Mouse (Mus musculus) midbrain, embryonic 11.5 days (tissue): Measurements from ENCODE around the gene Cd7. TPM values are rescaled to one million over a fixed set of nuclear protein-coding genes. Genes with fewer than 3 reads are reported as not detected.
"Not testable (repeated sequence)": the region's sequence is repeated elsewhere in the genome, so short reads cannot be mapped to it uniquely, and the experiment has no call there.

Source experiments
- ATAC-seq: fragments of 200-750 bp; cut with Nextera tagmentation; 2 replicates; pipeline ENCODE4 v1.8.0; 2017; ENCODE audit warnings: moderate TSS enrichment, moderate library complexity; ENCODE audit not compliant: low FRiP score
- DNase-seq: peaks from one replicate; pipeline ENCODE4 v3.0.0; 2015; ENCODE audit warnings: low spot score; ENCODE audit errors: missing footprints
- H3K27ac ChIP-seq: fragments of 300-500 bp; sonication (generic); 2 replicates; pipeline ENCODE4 v1.5.1; 2014; ENCODE audit warnings: low read depth, low read length
- H3K27me3 ChIP-seq: fragments of 300-500 bp; sonication (generic); 2 replicates; pipeline ENCODE4 v1.6.1; 2014; ENCODE audit warnings: mild to moderate bottlenecking, low read length, moderate library complexity, mixed read lengths; ENCODE audit not compliant: control insufficient read depth, insufficient read depth
- H3K36me3 ChIP-seq: fragments of 300-500 bp; sonication (generic); 2 replicates; pipeline ENCODE4 v1.6.1; 2014; ENCODE audit warnings: mild to moderate bottlenecking, low read length, moderate library complexity, mixed read lengths; ENCODE audit not compliant: control insufficient read depth, insufficient read depth
- H3K4me1 ChIP-seq: fragments of 300-500 bp; sonication (generic); 2 replicates; pipeline ENCODE4 v1.6.1; 2014; ENCODE audit warnings: low read length; ENCODE audit not compliant: control insufficient read depth, insufficient read depth
- H3K4me2 ChIP-seq: fragments of 300-500 bp; sonication (generic); 2 replicates; pipeline ENCODE4 v1.6.1; 2014; ENCODE audit warnings: mild to moderate bottlenecking, moderate library complexity
- H3K4me3 ChIP-seq: fragments of 300-500 bp; sonication (generic); 2 replicates; pipeline ENCODE4 v1.5.1; 2014; ENCODE audit warnings: low read depth, low read length
- H3K9ac ChIP-seq: fragments of 300-500 bp; sonication (generic); 2 replicates; pipeline ENCODE4 v1.6.1; 2014; ENCODE audit warnings: low read length
- H3K9me3 ChIP-seq: fragments of 300-500 bp; sonication (generic); 2 replicates; pipeline ENCODE4 v1.6.1; 2016; ENCODE audit warnings: low read length; ENCODE audit not compliant: control insufficient read depth
- WGBS: fragments of 180-500 bp; shearing (Covaris S2); extraction: QIAGEN DNeasy Blood & Tissue Kit; methylation state at CpG from one replicate; pipeline ENCODE4 v1.1.7; 2014; 5-methylcytosine and 5-hydroxymethylcytosine counted together
- polyA plus RNA-seq: library from polyadenylated mRNA; unstranded; fragments of >200 nt; fragmentation: Nextera tagmentation; extraction: Ambion mirVana; gene quantifications from 2 replicates; pipeline ENCODE4 v1.2.1, GENCODE M21; 2014

Gene Cd7
- polyA plus RNA-seq, 1 experiment from 2014 or later = not detected

DNA sequence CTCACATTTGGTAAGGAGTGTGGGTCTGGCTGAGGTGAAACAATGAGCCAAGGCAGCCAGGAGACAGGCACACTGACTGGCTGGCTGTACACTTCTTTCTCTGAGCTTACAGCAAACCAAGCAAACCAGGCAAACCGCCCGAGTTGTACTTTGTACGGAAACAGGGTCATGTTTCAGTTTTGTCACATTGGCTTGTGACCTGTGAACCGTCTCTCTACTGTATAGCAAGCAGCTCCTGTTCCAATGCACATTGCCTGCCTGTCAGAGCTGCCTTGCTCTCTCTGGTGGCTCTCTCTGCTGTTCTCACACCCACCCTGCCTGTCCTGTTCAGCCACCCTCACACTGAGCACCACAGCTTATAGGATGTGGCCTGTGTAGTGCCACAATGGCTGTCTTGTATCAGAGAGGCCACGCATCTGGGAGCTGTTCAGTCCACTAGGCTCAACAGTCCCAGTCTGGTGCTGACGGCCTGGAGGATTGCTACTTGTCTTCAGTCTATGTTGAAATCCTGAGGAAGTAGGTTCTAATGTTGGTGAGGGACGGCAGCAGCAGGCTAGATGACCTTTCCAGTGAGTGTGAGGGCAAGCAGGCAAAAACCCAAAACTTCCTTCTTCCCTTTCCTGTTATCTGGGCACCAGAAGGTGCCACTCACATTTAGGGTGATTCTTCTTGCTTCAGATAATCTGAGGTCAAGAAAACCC lies 17.5 kb upstream of the Cd7 start:
- no peak overlapping the region for H3K27ac ChIP-seq
- H3K36me3 ChIP-seq = no peaks in the 10 kb centered on the region
- 72% methylated on average over 7 of the region's 7 CpGs for WGBS
- no peaks in the 10 kb centered on the region for H3K4me1 ChIP-seq
- ATAC-seq (no peak), DNase-seq (no peak)
- no peaks in the 10 kb centered on the region for H3K9me3 ChIP-seq
- H3K4me2 ChIP-seq = no peak overlapping the region
- no peaks in the 10 kb centered on the region for H3K27me3 ChIP-seq
- H3K9ac ChIP-seq = no peak overlapping the region
- no peak overlapping the region for H3K4me3 ChIP-seq

DNA sequence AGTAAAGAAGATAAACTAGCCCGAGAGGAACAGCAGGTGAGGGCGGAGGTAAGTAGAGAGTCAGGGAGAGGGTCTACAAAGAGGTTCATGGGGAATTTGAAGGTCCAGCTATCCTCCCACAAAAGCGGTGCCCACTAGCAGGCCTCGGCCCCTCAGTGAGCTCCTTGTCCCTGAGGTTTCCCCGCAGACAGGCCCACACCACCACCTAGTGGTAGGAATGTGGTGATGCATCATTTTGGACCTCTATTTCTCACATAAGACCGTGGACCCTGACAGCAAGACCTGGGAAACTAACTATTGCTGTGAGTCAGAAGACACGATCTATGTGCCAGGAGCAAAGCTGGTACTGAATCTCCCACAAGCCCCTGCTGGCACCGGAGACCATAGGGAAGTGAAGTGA lies 14.3 kb upstream of the Cd7 start:
- Histone ChIP-seq H3K9ac (no peak overlapping the region), H3K27ac (no peak overlapping the region), H3K9me3 (no peaks in the 10 kb centered on the region), H3K4me1 (no peaks in the 10 kb centered on the region), H3K4me2 (no peak overlapping the region), H3K4me3 (no peak overlapping the region), H3K36me3 (no peaks in the 10 kb centered on the region), H3K27me3 (no peaks in the 10 kb centered on the region)
- peak; percentile 99 for DNase-seq
- WGBS = 12% methylated on average over 8 of the region's 8 CpGs
- ATAC-seq = peak; percentile 44; the same call in 1 of the 2 replicates

DNA sequence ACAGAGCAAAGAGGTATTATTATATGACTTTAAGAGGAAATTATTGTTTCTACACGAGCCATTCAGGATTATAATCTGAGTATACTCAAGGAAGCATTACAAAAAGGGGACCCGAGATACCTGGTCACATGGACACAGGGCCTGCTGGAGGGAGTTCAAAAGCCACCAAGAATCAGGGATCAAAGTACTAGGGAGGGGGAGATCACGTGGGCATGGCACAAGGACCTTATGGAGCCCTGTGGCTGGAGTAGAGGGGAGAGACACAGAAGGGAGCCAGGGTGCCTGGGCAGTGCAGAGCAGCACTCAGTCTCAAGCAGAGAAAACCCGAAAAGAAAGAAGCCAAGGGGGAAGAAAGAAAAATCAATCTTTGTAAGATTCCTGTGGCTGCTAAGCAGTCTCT lies 13.2 kb upstream of the Cd7 start:
- no peak overlapping the region for H3K4me3 ChIP-seq
- no peak overlapping the region for H3K4me2 ChIP-seq

DNA sequence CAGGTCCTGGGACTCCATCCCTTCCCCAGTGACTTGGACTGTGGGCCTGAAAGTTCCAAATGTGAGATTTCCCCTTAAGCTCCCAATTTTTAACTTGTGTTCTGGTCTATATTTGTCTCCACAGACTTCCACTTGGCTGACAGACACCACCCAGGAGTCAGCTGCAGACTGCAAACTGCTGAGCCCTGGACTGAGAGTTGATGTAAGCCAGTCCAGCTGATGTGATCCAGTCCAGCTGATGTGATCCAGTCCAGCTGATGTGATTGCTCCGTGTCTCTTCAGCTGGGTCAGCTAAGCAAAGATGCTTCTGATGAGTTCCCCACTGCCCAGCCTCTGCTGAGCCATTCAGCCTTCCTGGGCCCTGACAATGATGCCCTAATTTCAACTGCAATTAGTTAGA lies 12.6 kb upstream of the Cd7 start:
- H3K4me1 ChIP-seq = no peaks in the 10 kb centered on the region
- H3K27me3 ChIP-seq = no peaks in the 10 kb centered on the region
- no peak for ATAC-seq
- WGBS = 66% methylated on average over 1 of the region's 1 CpGs
- no peak overlapping the region for H3K4me3 ChIP-seq
- no peaks in the 10 kb centered on the region for H3K9me3 ChIP-seq
- no peak for DNase-seq
- no peak overlapping the region for H3K4me2 ChIP-seq
- H3K36me3 ChIP-seq = no peaks in the 10 kb centered on the region
- no peak overlapping the region for H3K27ac ChIP-seq
- no peak overlapping the region for H3K9ac ChIP-seq

More for the DNA sequence above, 13.2 kb upstream of the Cd7 start:
- no peak overlapping the region for H3K9ac ChIP-seq
- H3K27ac ChIP-seq = no peak overlapping the region
- H3K4me1 ChIP-seq = no peaks in the 10 kb centered on the region
- WGBS = 76% methylated on average over 4 of the region's 4 CpGs
- H3K36me3 ChIP-seq = no peaks in the 10 kb centered on the region
- no peaks in the 10 kb centered on the region for H3K9me3 ChIP-seq
- no peaks in the 10 kb centered on the region for H3K27me3 ChIP-seq
- no peak for ATAC-seq
- no peak for DNase-seq

GRCm38 (mm10) chr11:121049840-121050239 lies 10.6 kb upstream of the Cd7 start:
- Histone ChIP-seq H3K36me3 (no peaks in the 10 kb centered on the region), H3K4me3 (no peak overlapping the region), H3K9ac (no peak overlapping the region), H3K27ac (no peak overlapping the region), H3K9me3 (no peaks in the 10 kb centered on the region), H3K27me3 (no peaks in the 10 kb centered on the region), H3K4me1 (no peaks in the 10 kb centered on the region), H3K4me2 (no peak overlapping the region)
- DNase-seq (no peak), ATAC-seq (no peak)
- 71% methylated on average over 1 of the region's 1 CpGs for WGBS

GRCm38 (mm10) chr11:121047826-121048399 lies 8.7 kb upstream of the Cd7 start:
- 63% methylated on average over 2 of the region's 2 CpGs for WGBS
- no peak overlapping the region for H3K27ac ChIP-seq
- H3K4me1 ChIP-seq = no peaks in the 10 kb centered on the region
- ATAC-seq (no peak), DNase-seq (no peak)
- no peak overlapping the region for H3K4me2 ChIP-seq
- no peaks in the 10 kb centered on the region for H3K27me3 ChIP-seq
- no peaks in the 10 kb centered on the region for H3K36me3 ChIP-seq
- H3K9ac ChIP-seq = no peak overlapping the region
- no peaks in the 10 kb centered on the region for H3K9me3 ChIP-seq
- no peak overlapping the region for H3K4me3 ChIP-seq

DNA sequence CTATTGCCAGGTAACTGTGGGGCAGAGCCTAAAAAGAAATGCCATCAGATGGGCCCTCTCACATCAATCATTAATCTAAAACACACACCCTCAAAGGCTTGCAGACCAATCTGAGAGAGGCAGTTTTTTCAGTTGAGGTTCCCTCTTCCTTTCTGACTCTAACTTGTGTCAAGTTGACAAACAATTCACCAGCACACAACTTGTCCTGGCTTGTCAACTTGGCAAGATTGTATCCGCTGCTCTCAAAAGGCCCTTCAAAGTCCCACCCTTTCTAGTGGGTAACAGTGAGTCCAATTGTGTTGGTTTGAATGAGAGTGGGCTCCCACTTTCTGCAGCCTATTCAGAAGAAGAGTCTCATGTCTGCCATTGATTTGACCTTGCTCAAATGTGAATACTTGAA lies 6.1 kb upstream of the Cd7 start:
- Histone ChIP-seq H3K9me3 (no peaks in the 10 kb centered on the region), H3K27me3 (no peaks in the 10 kb centered on the region), H3K36me3 (no peaks in the 10 kb centered on the region), H3K9ac (no peak overlapping the region), H3K4me1 (no peaks in the 10 kb centered on the region), H3K4me2 (no peak overlapping the region), H3K27ac (no peak overlapping the region), H3K4me3 (no peak overlapping the region)
- ATAC-seq = no peak
- no peak for DNase-seq
- 63% methylated on average over 1 of the region's 1 CpGs for WGBS

DNA sequence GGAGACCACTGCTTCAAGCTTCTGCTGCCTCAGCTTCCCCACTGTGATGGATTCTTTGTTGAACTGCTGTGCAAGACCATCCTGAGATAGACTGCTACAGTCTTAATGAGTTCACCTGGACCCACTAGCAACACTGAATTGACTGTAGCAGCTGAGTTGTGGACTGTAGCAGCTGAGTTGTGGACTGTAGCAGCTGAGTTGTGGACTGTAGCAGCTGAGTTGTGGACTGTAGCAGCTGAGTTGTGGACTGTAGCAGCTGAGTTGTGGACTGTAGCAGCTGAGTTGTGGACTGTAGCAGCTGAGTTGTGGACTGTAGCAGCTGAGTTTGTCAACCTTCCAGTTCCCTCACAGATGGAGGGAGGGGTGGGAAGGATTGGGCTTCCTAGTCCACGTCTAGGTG lies 3.8 kb upstream of the Cd7 start:
- not testable (repeated sequence) for H3K9me3 ChIP-seq, DNase-seq, H3K4me3 ChIP-seq, H3K9ac ChIP-seq, H3K27me3 ChIP-seq, ATAC-seq, H3K4me1 ChIP-seq, H3K27ac ChIP-seq, H3K4me2 ChIP-seq, H3K36me3 ChIP-seq
- 59% methylated on average over 1 of the region's 1 CpGs for WGBS

DNA sequence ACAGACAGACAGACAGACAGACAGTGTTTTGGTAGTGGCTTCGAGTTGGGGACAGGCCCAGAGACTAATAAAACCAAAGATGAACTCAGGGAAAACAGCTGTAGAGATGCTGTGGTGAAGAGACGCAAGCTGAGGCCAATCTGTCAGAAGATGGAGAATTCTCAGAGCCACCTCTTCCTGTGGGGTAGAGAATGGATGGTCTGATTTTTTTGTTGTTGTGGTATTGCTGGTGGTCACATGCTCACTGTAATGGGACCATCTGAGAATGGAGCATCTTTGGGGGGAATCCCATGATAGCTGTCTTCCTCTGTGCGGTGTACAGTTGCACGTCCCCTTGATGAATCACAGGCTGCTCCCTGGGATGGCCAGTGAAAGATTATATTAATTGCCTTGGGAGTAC lies 3.3 kb upstream of the Cd7 start:
- Histone ChIP-seq H3K9me3 (no peaks in the 10 kb centered on the region), H3K4me2 (no peak overlapping the region), H3K27me3 (no peaks in the 10 kb centered on the region), H3K4me3 (no peak overlapping the region), H3K27ac (no peak overlapping the region), H3K36me3 (no peaks in the 10 kb centered on the region), H3K4me1 (no peaks in the 10 kb centered on the region), H3K9ac (no peak overlapping the region)
- ATAC-seq (no peak), DNase-seq (no peak)
- 81% methylated on average over 4 of the region's 4 CpGs for WGBS
